Mouse (Mus musculus) layer of hippocampus, adult 11-12 months (tissue): ENCODE measurements around the gene Mafk.
"Not testable (repeated sequence)": the region's sequence is repeated elsewhere in the genome, so short reads cannot be mapped to it uniquely, and the experiment has no call there.

Source experiments
- DNase-seq: peaks from one replicate; pipeline ENCODE4 v3.0.0; 2022; ENCODE audit warnings: low spot score

Gene Mafk

GRCm38 (mm10) chr5:139791227-139792158 is at the start of gene Mafk:
Mafk (plus strand) TSS chr5:139791513.
- peak; percentile 97 for DNase-seq

GRCm38 (mm10) chr5:139742640-139743039 is 48.7 kb upstream of the Mafk start:
- not testable (repeated sequence) for DNase-seq

GRCm38 (mm10) chr5:139745771-139746170 is 45.5 kb upstream of the Mafk start:
- peak; percentile 51 for DNase-seq

- DNase-seq, result no peak
These were observed 41.7 kb upstream of the Mafk start for GRCm38 (mm10) chr5:139749413-139750125.

DNA sequence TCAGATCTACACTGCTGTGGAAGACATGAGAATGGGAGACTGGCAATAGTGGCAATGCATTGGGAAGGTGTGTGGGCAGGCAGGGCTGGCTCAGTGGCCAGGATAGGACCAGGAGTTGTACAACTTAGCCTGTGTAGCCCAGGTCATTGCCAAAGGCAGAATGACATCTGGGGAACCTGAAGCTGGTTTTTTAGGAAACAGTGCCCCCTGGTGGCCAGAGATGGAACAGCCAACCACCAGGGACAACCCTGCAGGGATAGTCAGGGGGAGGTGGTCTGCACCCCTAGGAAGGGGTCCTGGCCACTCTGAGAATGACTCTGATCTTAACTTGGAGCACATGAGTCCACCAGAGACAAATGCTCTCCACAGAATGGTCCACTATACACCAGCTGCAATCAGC is 40.8 kb upstream of the Mafk start:
- no peak for DNase-seq

DNA sequence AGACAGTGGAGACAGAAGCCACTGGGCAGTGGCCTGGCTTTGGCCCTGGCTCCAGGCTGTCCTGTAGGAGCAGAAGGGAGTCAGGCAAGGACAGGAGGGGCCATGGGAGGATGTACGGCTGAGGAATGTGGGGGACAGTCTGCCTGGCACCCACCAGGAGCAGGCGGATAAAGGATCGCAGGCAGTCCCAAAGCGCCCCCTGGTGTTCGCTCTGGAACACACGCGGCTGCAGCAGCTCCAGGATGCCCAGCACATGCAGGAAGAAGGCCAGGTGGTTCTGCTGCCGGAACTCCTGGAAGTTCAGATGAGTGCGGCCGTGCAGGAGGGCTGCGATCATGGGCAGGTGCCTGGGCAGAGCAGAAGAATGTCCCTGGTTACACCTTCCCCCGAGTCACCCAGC is 36.6 kb upstream of the Mafk start:
- peak; percentile 67 for DNase-seq

- no peak for DNase-seq
These were observed 35.2 kb upstream of the Mafk start for GRCm38 (mm10) chr5:139756135-139756534.

- DNase-seq, result no peak
These were observed 34.7 kb upstream of the Mafk start for GRCm38 (mm10) chr5:139756586-139756985.

GRCm38 (mm10) chr5:139758096-139758495 is 33.2 kb upstream of the Mafk start:
- peak; percentile 46 for DNase-seq

DNA sequence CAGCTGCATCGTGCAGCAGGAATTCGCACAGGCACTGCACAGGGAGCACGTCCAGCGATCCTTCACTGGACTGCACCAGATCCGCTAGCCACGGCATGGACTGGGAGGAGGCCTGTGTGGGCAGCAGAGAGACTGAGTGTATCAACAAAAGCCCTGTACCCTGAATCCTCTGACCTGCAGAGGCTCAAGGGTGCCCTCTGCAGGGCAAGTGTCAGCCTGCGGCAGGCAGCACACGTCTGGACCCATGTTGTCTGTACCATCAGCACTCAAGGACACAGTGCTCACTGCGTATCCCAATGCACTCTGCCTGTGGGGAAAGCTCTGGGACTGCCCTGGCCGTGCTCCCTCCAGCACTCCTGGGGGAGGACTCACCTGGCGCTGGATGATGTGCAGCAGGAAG is 27.0 kb upstream of the Mafk start:
- no peak for DNase-seq

GRCm38 (mm10) chr5:139768216-139768615 is 23.1 kb upstream of the Mafk start:
- no peak for DNase-seq

DNA sequence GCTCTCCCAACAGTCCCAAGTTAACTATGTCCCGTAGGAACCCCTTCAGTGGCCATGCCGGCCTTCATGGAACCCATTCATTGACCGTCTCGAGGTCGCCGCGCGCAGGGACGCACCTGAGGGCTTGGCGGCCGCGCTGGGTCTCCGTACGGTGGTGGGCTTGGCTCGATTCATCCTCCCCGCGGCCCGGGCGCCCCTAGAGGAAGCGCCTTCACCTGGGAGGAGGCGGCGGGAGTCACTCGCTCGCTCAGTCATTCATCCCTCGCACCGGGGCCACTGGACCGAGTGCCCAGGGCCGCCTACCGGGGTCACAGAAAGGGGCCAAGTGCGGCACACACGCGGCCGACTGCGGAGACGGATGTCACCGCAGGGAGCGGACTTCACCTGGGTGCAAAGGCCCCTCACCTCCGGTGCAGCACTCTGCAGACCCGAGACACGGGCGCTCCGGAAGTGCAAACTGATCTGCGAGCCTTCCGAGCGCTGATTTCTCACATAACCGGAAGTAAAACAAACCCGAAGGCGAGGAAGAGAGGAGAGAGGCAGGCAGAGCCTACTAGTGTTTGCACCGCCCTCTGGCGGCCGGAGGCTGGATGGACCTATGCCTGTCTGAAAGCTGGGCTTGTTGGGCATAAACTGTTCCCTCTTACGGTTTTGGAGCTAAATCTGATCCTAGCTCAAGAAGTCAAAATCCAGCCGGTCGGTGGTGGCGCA is 15.9 kb upstream of the Mafk start, which contains the start of gene Ints1:
TSS of gene Ints1 (minus strand) at position 459 of the 711 bp plus-strand sequence.
- peak; percentile 98 for DNase-seq

DNA sequence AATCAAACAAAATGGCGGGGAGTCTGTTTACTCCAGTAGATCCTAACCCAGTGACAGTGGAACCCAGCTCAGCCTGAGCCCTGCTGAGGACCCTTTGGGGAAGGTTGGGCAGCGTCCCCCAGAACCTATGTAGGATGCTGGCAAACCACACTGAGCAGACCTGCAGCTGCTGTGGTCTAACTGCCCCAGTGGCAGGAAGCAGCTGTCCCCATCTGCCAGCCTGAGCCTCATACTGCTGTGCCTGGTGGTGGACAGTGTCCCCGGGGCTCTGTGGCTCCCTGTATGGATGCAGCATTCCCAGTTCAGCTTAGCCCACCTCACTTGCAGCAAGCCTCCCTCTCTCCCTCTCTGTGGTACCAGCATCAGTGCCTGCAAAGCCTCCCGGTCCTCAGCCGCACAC is 14.3 kb upstream of the Mafk start:
- no peak for DNase-seq

DNA sequence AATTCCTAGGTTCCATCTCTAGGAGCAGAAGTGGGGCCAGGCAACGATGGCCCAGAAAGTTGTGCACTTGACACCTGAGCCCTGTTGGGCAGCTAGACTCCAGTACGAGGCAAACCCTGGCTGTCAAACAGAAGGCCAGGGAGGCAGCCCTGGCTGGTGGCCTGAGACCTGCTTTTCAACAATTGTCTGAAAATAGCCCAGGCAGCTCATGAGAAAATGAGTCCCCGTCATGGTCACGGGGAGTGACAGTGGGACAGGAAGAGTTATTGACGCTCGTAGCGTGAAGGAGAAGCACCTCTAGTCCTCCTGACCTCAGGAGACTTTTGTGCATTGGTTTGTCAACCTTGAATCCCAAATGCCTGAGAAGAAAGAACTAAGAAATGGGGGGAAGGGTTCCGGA is 9.9 kb upstream of the Mafk start:
- no peak for DNase-seq

- DNase-seq, result no peak
These were observed 1.8 kb upstream of the Mafk start for GRCm38 (mm10) chr5:139789466-139789865.

DNA sequence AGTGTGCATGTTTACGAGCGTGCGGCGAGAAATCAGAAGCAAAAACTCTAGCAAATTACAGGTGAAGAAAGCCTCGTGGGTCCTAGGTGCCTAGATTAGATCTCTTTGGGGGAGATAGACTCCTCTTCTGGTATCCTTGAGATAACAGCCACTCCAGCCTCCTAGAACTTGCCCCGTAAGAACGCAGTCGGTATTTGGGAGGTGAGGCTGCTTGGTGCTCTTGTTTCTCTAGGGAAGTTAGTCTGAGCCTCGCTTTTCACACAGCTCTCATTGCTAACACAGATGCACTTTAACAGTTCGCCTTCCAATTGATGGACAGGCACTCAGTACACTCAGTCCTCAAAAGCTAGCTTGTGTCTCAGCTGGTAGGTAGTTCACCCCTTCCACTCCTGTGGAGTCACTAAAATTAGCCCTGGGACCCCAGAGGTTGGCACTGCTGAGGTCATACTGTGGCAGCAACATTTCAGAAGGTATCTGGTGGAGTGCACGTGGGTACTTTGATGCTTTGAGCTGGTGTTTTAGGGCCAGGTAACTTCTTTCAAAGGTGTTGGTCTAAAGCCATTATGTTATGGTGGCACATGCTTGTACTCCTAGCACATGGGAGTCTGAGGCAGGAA is 954 bp downstream of the Mafk start:
- DNase-seq, result no peak

GRCm38 (mm10) chr5:139792966-139793337 is 1.6 kb downstream of the Mafk start:
- DNase-seq, result no peak

GRCm38 (mm10) chr5:139793338-139794089 is 2.2 kb downstream of the Mafk start:
- no peak for DNase-seq

- DNase-seq, result no peak
These were observed 2.8 kb downstream of the Mafk start for GRCm38 (mm10) chr5:139794137-139794536.

DNA sequence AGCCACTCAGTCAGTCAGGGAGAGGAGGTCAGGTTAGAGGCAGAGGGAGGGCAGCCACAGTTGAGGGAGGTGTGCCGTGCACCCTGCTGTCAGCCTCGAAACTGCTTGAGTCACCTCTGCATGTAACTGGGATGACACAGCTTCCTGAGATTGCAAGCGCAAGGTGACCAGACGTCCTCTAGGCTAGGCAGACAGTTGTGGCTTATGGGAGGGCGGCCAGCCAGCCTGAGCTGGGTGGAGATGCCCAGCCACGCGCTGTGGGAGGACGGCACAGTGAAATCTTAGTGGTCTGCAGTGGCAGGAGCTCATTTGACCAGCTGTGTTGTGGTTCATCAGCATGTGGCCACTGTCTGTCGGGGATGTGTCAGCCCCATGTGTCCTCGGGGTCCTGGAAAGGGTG is 3.6 kb downstream of the Mafk start:
- no peak for DNase-seq

DNA sequence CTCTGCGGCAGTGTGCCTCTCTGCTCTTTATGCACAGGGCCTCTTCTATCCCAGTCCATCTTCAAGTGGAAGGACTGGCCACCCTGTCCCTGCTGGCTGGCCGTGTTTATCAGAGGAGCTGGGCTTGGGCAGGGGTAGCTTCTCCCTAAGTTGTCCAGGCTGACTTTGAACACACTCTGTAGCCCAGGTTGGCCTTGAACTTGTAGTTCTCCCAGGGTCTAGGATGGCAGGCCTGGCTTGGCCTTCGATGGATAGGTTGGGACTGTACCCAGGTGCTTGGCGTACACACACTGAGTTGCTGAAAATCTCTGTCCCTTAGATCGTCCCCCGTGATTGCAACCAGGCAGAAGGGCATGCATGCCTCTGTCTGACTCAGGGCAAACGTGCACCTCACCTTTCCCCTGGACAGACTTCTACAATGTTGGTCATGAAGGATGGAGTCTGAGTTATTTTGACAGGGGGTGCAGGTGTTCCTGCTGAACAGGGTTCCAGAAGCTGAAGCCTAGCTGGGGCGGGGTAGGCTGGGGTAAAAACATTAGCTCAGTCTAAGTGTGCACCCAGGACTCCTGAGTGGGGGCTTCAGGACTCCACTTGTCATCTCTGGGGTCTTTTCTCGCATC is 4.8 kb downstream of the Mafk start:
- DNase-seq, result no peak
